Mouse (Mus musculus): ENCODE results near the gene Snd1. TPM values are rescaled to one million over a fixed set of nuclear protein-coding genes. Genes with fewer than 3 reads are reported as not detected.
A peak's percentile ranks its signal among the peaks of the same experiment; 100 is the strongest.

Gene Snd1
- polyA plus RNA-seq, 1 experiment from 2014 or later, result 113 TPM

DNA sequence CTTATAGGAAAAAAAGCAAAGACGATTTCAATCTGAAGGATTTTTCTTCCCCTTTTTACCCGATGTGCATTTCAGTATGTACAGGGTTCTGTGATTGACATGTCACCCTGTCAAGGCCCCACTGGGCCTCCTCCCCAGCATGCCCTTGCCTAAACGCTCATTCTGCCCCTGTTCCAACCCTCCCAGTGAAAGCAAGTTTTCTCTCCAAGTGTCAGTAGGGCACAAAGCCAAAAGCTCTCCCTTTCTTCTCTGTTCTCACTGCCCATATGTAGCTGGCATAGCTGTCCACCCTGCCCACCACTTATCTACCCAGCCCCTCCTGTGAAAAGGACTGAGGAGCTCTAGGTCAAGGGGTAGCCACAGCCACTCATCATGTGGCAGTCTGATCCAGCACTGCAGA, 374.4 kb downstream of the Snd1 start:
- Histone ChIP-seq H3K4me2 (replicated peaks) (no peak overlapping the region), H3K9ac (no peak overlapping the region), H3K9me3 (replicated peaks) (no peaks in the 10 kb centered on the region), H3K27ac (peak overlapping the region; percentile 64; the same call in 1 of the 2 replicates), H3K27me3 (no peaks in the 10 kb centered on the region), H3K4me3 (no peak overlapping the region), H3K4me1 (peaks cover 48% of the 10 kb centered on the region), H3K36me3 (no peaks in the 10 kb centered on the region)
- ATAC-seq (ENCODE audit: low FRiP score), result peak; percentile 33; the same call in 1 of the 2 replicates
- 49% methylated on average over 3 of the region's 3 CpGs for WGBS

- Histone ChIP-seq H3K4me2 (replicated peaks) (no peak overlapping the region), H3K4me1 (peaks cover 53% of the 10 kb centered on the region), H3K27ac (no peak overlapping the region), H3K4me3 (no peak overlapping the region), H3K9ac (no peak overlapping the region), H3K27me3 (no peaks in the 10 kb centered on the region), H3K36me3 (no peaks in the 10 kb centered on the region), H3K9me3 (replicated peaks) (no peaks in the 10 kb centered on the region)
- no peak for ATAC-seq (ENCODE audit: low FRiP score)
- WGBS, result 90% methylated on average over 9 of the region's 9 CpGs
Measured at GRCm38 (mm10) chr6:28850326-28850900, 375.5 kb downstream of the Snd1 start.

- WGBS, result 74% methylated on average over 7 of the region's 7 CpGs
Measured at GRCm38 (mm10) chr6:28852342-28852741, 377.4 kb downstream of the Snd1 start.

GRCm38 (mm10) chr6:28853164-28853563, 378.2 kb downstream of the Snd1 start:
- Histone ChIP-seq H3K9ac (no peak overlapping the region), H3K4me3 (no peak overlapping the region), H3K36me3 (no peaks in the 10 kb centered on the region), H3K27me3 (no peaks in the 10 kb centered on the region), H3K27ac (peak overlapping the region; percentile 26; the same call in 1 of the 2 replicates), H3K4me1 (peaks cover 51% of the 10 kb centered on the region), H3K9me3 (replicated peaks) (no peaks in the 10 kb centered on the region), H3K4me2 (replicated peaks) (no peak overlapping the region)
- ATAC-seq (ENCODE audit: low FRiP score), result no peak
- 41% methylated on average over 3 of the region's 3 CpGs for WGBS

More at GRCm38 (mm10) chr6:28852342-28852741, 377.4 kb downstream of the Snd1 start:
- Histone ChIP-seq H3K4me2 (replicated peaks) (no peak overlapping the region), H3K4me3 (no peak overlapping the region), H3K27ac (no peak overlapping the region), H3K27me3 (no peaks in the 10 kb centered on the region), H3K9ac (no peak overlapping the region), H3K36me3 (no peaks in the 10 kb centered on the region), H3K4me1 (peaks cover 58% of the 10 kb centered on the region), H3K9me3 (replicated peaks) (no peaks in the 10 kb centered on the region)
- ATAC-seq (ENCODE audit: low FRiP score), result no peak

GRCm38 (mm10) chr6:28853654-28854053, 378.7 kb downstream of the Snd1 start:
- Histone ChIP-seq H3K4me1 (peaks cover 47% of the 10 kb centered on the region), H3K36me3 (no peaks in the 10 kb centered on the region), H3K4me2 (replicated peaks) (no peak overlapping the region), H3K27me3 (no peaks in the 10 kb centered on the region), H3K4me3 (no peak overlapping the region), H3K9me3 (replicated peaks) (no peaks in the 10 kb centered on the region), H3K27ac (peak overlapping the region; percentile 26; the same call in 1 of the 2 replicates), H3K9ac (no peak overlapping the region; the same call in 1 of the 2 replicates)
- no peak for ATAC-seq (ENCODE audit: low FRiP score)
- WGBS, result 11% methylated on average over 2 of the region's 2 CpGs

DNA sequence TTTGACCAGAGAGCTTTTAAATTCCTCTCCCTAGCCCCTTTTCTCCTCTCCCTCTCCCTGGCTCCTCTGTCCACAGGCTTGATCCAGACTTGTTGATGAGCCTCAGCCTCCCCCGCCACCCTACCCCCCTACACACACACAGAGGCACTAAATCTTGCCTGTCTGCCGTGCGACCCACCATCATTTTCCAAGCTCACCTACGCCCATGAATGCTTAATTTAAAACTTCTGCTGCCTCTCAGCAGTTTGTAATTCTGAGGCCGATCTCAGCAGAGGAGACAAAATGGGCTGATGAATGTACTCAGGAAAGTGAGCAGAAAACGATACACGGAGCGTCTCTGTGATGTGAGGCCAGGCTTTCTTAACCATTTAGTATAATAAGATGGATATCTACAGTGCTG, 379.7 kb downstream of the Snd1 start:
- no peak overlapping the region for H3K9ac ChIP-seq

GRCm38 (mm10) chr6:28855442-28855841, 380.5 kb downstream of the Snd1 start:
- H3K4me2 ChIP-seq (replicated peaks), result no peak overlapping the region
- peaks cover 41% of the 10 kb centered on the region for H3K4me1 ChIP-seq
- H3K36me3 ChIP-seq, result no peaks in the 10 kb centered on the region
- 12% methylated on average over 3 of the region's 3 CpGs for WGBS
- H3K27ac ChIP-seq, result no peak overlapping the region
- H3K27me3 ChIP-seq, result no peaks in the 10 kb centered on the region
- no peak overlapping the region for H3K4me3 ChIP-seq
- H3K9me3 ChIP-seq (replicated peaks), result no peaks in the 10 kb centered on the region
- H3K9ac ChIP-seq, result no peak overlapping the region
- no peak for ATAC-seq (ENCODE audit: low FRiP score)

More for the DNA sequence above, 379.7 kb downstream of the Snd1 start:
- Histone ChIP-seq H3K4me2 (replicated peaks) (no peak overlapping the region), H3K27me3 (no peaks in the 10 kb centered on the region), H3K27ac (no peak overlapping the region), H3K9me3 (replicated peaks) (no peaks in the 10 kb centered on the region), H3K4me3 (no peak overlapping the region), H3K4me1 (peaks cover 37% of the 10 kb centered on the region), H3K36me3 (no peaks in the 10 kb centered on the region)
- no peak for ATAC-seq (ENCODE audit: low FRiP score)
- 40% methylated on average over 8 of the region's 8 CpGs for WGBS

GRCm38 (mm10) chr6:28856789-28857188, 381.9 kb downstream of the Snd1 start:
- no peak for ATAC-seq (ENCODE audit: low FRiP score)
- no peaks in the 10 kb centered on the region for H3K36me3 ChIP-seq
- H3K9ac ChIP-seq, result no peak overlapping the region
- no peak overlapping the region for H3K4me2 ChIP-seq (replicated peaks)
- no peaks in the 10 kb centered on the region for H3K9me3 ChIP-seq (replicated peaks)
- H3K4me1 ChIP-seq, result peaks cover 47% of the 10 kb centered on the region
- H3K4me3 ChIP-seq, result no peak overlapping the region
- no peaks in the 10 kb centered on the region for H3K27me3 ChIP-seq
- WGBS, result 84% methylated on average over 4 of the region's 4 CpGs
- no peak overlapping the region for H3K27ac ChIP-seq

GRCm38 (mm10) chr6:28857198-28858180, 382.6 kb downstream of the Snd1 start:
- H3K27ac ChIP-seq, result no peak overlapping the region
- peaks cover 45% of the 10 kb centered on the region for H3K4me1 ChIP-seq
- WGBS, result 82% methylated on average over 2 of the region's 2 CpGs
- no peak overlapping the region for H3K9ac ChIP-seq
- no peaks in the 10 kb centered on the region for H3K9me3 ChIP-seq (replicated peaks)
- no peaks in the 10 kb centered on the region for H3K36me3 ChIP-seq
- no peak overlapping the region for H3K4me2 ChIP-seq (replicated peaks)
- H3K27me3 ChIP-seq, result no peaks in the 10 kb centered on the region
- no peak for ATAC-seq (ENCODE audit: low FRiP score)
- no peak overlapping the region for H3K4me3 ChIP-seq

DNA sequence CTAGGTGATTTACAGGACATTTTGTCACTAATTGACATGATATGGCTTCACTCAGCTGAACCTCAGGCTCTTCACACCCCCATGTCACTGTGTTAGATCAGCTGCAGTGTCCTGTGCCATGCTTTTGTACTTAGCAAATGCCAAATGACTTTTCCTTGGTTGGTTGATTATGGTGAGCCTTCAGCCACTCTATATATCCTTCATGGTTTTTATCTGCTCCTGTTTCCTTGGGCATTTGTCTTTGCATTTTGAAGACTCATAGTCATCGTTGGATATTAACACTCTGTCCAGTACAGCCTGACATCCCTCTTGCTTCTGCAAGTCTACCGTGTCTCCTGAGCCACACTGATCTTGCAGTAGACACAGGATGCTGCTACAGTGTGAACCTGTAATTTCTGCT, 384.2 kb downstream of the Snd1 start:
- ATAC-seq (ENCODE audit: low FRiP score), result no peak

DNA sequence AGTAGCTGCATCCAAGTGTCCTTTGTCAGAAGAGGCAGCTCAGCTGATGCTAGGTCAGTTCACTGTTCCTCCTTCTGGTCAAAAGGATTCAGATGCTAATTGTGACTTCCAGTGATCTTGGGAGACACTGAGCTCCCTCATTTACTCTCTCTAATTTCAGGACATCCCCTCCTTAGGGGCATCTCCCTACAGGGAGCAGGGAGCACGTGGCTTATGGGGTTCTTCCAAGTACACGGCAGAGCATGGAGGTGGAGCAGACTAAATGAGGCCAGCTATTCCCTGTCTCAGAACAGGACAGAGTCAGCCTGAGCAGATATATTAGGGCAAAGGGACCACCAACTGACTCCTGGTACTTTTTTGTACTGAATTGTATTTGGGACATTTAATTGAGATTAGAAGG, 385.5 kb downstream of the Snd1 start:
- no peak overlapping the region for H3K9ac ChIP-seq
- H3K9me3 ChIP-seq (replicated peaks), result no peaks in the 10 kb centered on the region
- 47% methylated on average over 2 of the region's 2 CpGs for WGBS
- peaks cover 31% of the 10 kb centered on the region for H3K4me1 ChIP-seq
- no peak for ATAC-seq (ENCODE audit: low FRiP score)
- H3K27ac ChIP-seq, result no peak overlapping the region
- H3K27me3 ChIP-seq, result no peaks in the 10 kb centered on the region
- no peak overlapping the region for H3K4me2 ChIP-seq (replicated peaks)
- H3K4me3 ChIP-seq, result no peak overlapping the region
- no peaks in the 10 kb centered on the region for H3K36me3 ChIP-seq

More for the DNA sequence above, 384.2 kb downstream of the Snd1 start:
- no peaks in the 10 kb centered on the region for H3K27me3 ChIP-seq
- no peaks in the 10 kb centered on the region for H3K9me3 ChIP-seq (replicated peaks)
- peaks cover 31% of the 10 kb centered on the region for H3K4me1 ChIP-seq
- H3K4me2 ChIP-seq (replicated peaks), result no peak overlapping the region
- no peak overlapping the region for H3K9ac ChIP-seq
- no peaks in the 10 kb centered on the region for H3K36me3 ChIP-seq
- H3K4me3 ChIP-seq, result no peak overlapping the region
- WGBS, result 85% methylated on average over 2 of the region's 2 CpGs
- H3K27ac ChIP-seq, result no peak overlapping the region

GRCm38 (mm10) chr6:28860922-28861321, 386.0 kb downstream of the Snd1 start:
- H3K4me1 ChIP-seq, result peaks cover 29% of the 10 kb centered on the region
- H3K36me3 ChIP-seq, result no peaks in the 10 kb centered on the region
- ATAC-seq (ENCODE audit: low FRiP score), result no peak
- 34% methylated on average over 2 of the region's 2 CpGs for WGBS
- no peaks in the 10 kb centered on the region for H3K27me3 ChIP-seq
- no peak overlapping the region for H3K9ac ChIP-seq
- H3K4me2 ChIP-seq (replicated peaks), result no peak overlapping the region
- H3K9me3 ChIP-seq (replicated peaks), result no peaks in the 10 kb centered on the region
- H3K4me3 ChIP-seq, result no peak overlapping the region
- H3K27ac ChIP-seq, result no peak overlapping the region
